Mouse (Mus musculus) stomach, embryonic 14.5 days (tissue): ENCODE results near the gene Rnf133. TPM values are rescaled to one million over a fixed set of nuclear protein-coding genes. Genes with fewer than 3 reads are reported as not detected.

ENCODE experiments used
- polyA plus RNA-seq: library from polyadenylated mRNA; unstranded; fragments of >200 nt; fragmentation: Nextera tagmentation; extraction: Ambion mirVana; gene quantifications from 2 replicates; pipeline ENCODE4 v1.2.1, GENCODE M21; 2014

Rnf133 gene
- polyA plus RNA-seq, 1 experiment from 2014 or later, result not detected

Other genes starting within 250 kb of the Rnf133 start
- gene Rnf148, start 4.8 kb upstream of the Rnf133 start, polyA plus RNA-seq, result not detected in 2 replicates
- gene Cadps2, start 189.1 kb upstream of the Rnf133 start, polyA plus RNA-seq, result 2.4 and 4.5 TPM in 2 replicates